Mouse (Mus musculus) testis, adult 10 weeks (tissue): ENCODE results near the gene Olfr1181. TPM values are rescaled to one million over a fixed set of nuclear protein-coding genes. Genes with fewer than 3 reads are reported as not detected.

ENCODE experiments used
- polyA plus RNA-seq: library from polyadenylated mRNA; stranded (reverse); fragments of 350-450 nt; fragmentation: Illumina TruSeq; extraction: RNeasy Lipid Tissue Mini Kit (QIAGEN cat#74804); gene quantifications from one replicate; pipeline ENCODE4 v1.2.3, GENCODE M21; 2014; ENCODE audit warnings: low read depth, low replicate concordance

Olfr1181 gene
- polyA plus RNA-seq: not detected

GRCm38 (mm10) chr2:88426071-88426470, at the start of gene Olfr1181:
TSS of gene Olfr1181 (minus strand) at chr2:88426171.

GRCm38 (mm10) chr2:88454567-88454966, 28.6 kb upstream of the Olfr1181 start, which contains the start of gene Olfr1183:
TSS of gene Olfr1183 (plus strand) at chr2:88454867.

DNA sequence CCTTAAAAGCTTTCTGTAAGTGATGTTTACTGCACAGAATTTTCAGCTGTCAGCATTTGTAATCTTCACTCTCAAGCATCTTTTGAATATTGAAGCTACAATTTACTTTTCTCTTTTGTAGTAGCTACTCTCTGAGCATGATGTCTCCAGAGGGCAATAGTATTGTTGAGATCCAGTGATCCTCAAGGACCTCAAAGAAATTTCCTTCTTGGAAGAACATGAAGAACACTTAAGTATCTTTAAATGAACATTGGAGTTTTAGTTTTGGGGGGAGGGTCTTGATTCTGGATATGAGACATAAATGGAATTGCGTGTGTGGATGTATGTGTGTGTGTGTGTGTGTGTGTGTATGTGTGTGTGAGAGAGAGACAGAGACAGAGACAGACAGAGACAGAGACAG, 23.1 kb upstream of the Olfr1181 start, which contains the start of gene Gm13757:
Gene Gm13757, minus strand, starts transcription at position 101 of the 400 bp plus-strand sequence.

DNA sequence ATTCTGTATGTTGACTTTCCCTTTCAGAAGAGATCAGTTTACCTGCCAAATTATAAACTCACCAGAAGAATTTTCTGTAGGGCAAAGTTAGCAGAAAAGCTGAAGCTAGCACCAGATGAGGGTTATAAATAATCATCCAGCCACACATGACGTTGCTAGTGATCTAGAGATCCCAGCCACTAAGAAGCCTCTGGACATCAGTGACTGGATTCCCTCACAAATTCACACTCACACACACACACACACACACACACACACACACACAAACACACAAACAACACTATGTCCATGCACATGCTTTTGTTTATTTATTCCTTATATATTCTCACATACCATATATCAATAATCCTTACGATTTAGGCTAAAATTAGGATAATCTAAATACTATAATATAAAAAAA, 6.9 kb downstream of the Olfr1181 start, which contains the start of gene Olfr1180:
Gene Olfr1180, minus strand, starts transcription at position 101 of the 400 bp plus-strand sequence.

DNA sequence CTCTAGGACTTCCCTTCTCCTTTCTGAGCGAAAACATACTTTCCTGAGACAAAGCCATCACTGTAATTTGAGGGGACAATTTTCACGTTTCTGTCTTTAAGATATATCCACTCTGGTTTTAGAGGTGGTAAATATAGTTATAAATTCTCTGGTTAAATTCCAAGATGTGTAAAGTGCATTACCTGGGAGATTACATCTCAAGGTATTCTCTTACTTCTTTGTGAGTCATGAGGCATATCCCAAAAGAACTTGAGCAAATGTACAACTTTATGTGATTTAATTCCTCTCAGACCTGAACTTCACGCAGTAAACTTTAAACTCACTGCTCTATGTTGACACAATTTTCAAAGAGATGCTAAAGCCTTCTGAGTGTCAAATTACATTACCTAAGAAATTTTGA, 19.6 kb downstream of the Olfr1181 start, which contains the start of gene Olfr1179:
Gene Olfr1179, minus strand, starts transcription at position 101 of the 400 bp plus-strand sequence.

GRCm38 (mm10) chr2:88386762-88387161, 39.2 kb downstream of the Olfr1181 start, which contains the start of gene Olfr1178:
TSS of gene Olfr1178 (plus strand) at chr2:88387062.

Other genes with a start within 250 kb of the Olfr1181 start
- not detected for gene Olfr1168, start 244.3 kb downstream of the Olfr1181 start, polyA plus RNA-seq
- not detected for gene Olfr1170, start 197.8 kb downstream of the Olfr1181 start, polyA plus RNA-seq
- not detected for gene Olfr1173, start 146.3 kb downstream of the Olfr1181 start, polyA plus RNA-seq
- not detected for gene Olfr1174-ps, start 111.0 kb downstream of the Olfr1181 start, polyA plus RNA-seq
- gene Olfr1175-ps, start 99.0 kb downstream of the Olfr1181 start, polyA plus RNA-seq: not detected
- not detected for gene Olfr1176, start 89.5 kb downstream of the Olfr1181 start, polyA plus RNA-seq
- gene Olfr1177-ps, start 79.7 kb downstream of the Olfr1181 start, polyA plus RNA-seq: not detected
- not detected for gene Olfr1178, start 39.1 kb downstream of the Olfr1181 start, polyA plus RNA-seq
- gene Olfr1179, start 19.7 kb downstream of the Olfr1181 start, polyA plus RNA-seq: not detected
- gene Olfr1180, start 7.0 kb downstream of the Olfr1181 start, polyA plus RNA-seq: not detected
- gene Gm13757, start 23.0 kb upstream of the Olfr1181 start, polyA plus RNA-seq: not detected
- gene Olfr1183, start 28.7 kb upstream of the Olfr1181 start, polyA plus RNA-seq: 0.03 TPM
- gene Olfr1184, start 57.4 kb upstream of the Olfr1181 start, polyA plus RNA-seq: not detected
- not detected for gene Olfr1185-ps1, start 67.1 kb upstream of the Olfr1181 start, polyA plus RNA-seq
- not detected for gene Olfr1186, start 92.4 kb upstream of the Olfr1181 start, polyA plus RNA-seq
- not detected for gene Olfr1188, start 130.8 kb upstream of the Olfr1181 start, polyA plus RNA-seq
- gene Olfr1189, start 160.3 kb upstream of the Olfr1181 start, polyA plus RNA-seq: not detected
- gene Olfr1191-ps1, start 214.4 kb upstream of the Olfr1181 start, polyA plus RNA-seq: 0.07 TPM
- 0.20 TPM for gene Olfr1192-ps1, start 222.3 kb upstream of the Olfr1181 start, polyA plus RNA-seq
- gene Olfr1193, start 249.5 kb upstream of the Olfr1181 start, polyA plus RNA-seq: 0.24 TPM